Mouse (Mus musculus) olfactory bulb, adult 2 months (tissue): ENCODE measurements around the gene Aoah.

Experiments
- CTCF ChIP-seq: fragments of 200-500 bp; IDR thresholded peaks from 2 replicates; pipeline ENCODE4 v1.5.1; 2012; ENCODE audit warnings: low read depth, mild to moderate bottlenecking, low read length, moderate library complexity; ENCODE audit not compliant: insufficient read depth
- POLR2A ChIP-seq: fragments of 200-500 bp; IDR thresholded peaks from 2 replicates; pipeline ENCODE4 v1.6.1; 2012; ENCODE audit warnings: mild to moderate bottlenecking, low read depth, low read length, moderate library complexity; ENCODE audit not compliant: insufficient read depth

DNA sequence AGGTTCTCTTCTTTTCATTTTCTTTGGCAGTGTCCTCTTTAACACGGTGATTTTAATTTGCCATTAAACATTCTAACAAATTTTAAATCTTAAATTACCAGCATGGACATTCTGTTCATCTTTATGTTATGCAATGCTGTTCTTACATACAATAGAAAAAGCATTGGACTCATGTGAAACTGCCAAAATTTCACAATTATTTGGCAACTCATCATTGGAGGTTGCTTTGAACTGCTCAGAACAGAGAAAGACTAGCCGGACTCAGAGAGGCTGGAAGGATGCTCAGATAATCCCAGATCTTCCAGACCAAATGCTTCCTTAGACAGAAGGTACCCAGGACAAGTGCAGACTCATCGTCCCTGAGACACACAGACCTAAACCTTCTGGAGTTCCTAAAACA lies 126.5 kb downstream of the Aoah start:
- TF ChIP-seq CTCF (no peak), POLR2A (no peak)
